Comparison of ENCODE assay signal across 21 mouse cellular contexts in the genomic region with DNA sequence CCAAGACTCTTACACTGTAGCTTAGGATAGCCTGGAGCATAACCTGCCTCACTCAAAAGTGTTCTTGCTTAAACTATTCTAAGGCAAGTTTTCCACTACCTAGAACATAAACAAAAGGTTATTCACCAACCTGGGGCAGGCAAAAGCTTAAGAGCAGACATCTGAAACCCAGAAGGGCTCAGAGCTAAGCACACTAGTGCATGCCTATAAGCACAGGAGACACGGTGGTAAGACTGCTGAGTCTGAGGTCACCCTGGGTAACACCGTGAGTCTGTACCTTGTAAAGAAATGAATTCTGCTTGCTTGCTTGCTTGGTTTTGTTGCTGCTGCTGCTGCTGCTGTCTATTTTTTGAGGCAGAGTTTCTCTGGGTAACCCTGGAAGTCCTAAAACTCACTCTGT.
A peak's percentile ranks its signal among the peaks of the same experiment; 100 is the strongest.
DNase-seq lines count a peak whose midpoint lies in the region; ATAC-seq and TF ChIP-seq lines count a peak whose summit lies in the region.
"Had no signal": no experiment of that assay in that cellular context is flagged by ENCODE, and none has a peak within 500 bp of the region (broad histone marks: within the 10 kb centered on the region; RNA-seq: fewer than 3 reads in every experiment).

No protein-coding gene starts in this region.

- 0 out of 2 replicates have a peak, but pooled peaks cover 2% of the 10 kb centered on the region for H3K36me3 ChIP-seq in forebrain, embryonic 10.5 days (replicated peaks)
- H3K36me3 ChIP-seq in forebrain, embryonic 11.5 days (ENCODE audit: control insufficient read depth, insufficient read depth, low read length), result no peaks in the 10 kb centered on the region
- H3K36me3 ChIP-seq in liver, embryonic 12.5 days, result peaks cover 18% of the 10 kb centered on the region
- no peaks in the 10 kb centered on the region for H3K36me3 ChIP-seq in liver, postnatal 0 days (replicated peaks; ENCODE audit: insufficient read depth, low read length)
- no peaks in the 10 kb centered on the region for H3K36me3 ChIP-seq in limb, embryonic 13.5 days
- H3K36me3 ChIP-seq: embryonic facial prominence, embryonic 13.5 days; hindbrain, embryonic 13.5 days had no signal

- H3K9me3 ChIP-seq in forebrain, embryonic 10.5 days, result no peaks in the 10 kb centered on the region
- no peaks in the 10 kb centered on the region for H3K9me3 ChIP-seq in forebrain, embryonic 11.5 days (ENCODE audit: control insufficient read depth, low read length)
- no peaks in the 10 kb centered on the region for H3K9me3 ChIP-seq in liver, embryonic 12.5 days (replicated peaks)
- H3K9me3 ChIP-seq in liver, postnatal 0 days (ENCODE audit: low read length), result no peaks in the 10 kb centered on the region
- H3K9me3 ChIP-seq in limb, embryonic 13.5 days, result no peaks in the 10 kb centered on the region
- H3K9me3 ChIP-seq: embryonic facial prominence, embryonic 13.5 days; hindbrain, embryonic 13.5 days had no signal

- peak overlapping the region; percentile 30; the same call in 1 of the 2 replicates for H3K27ac ChIP-seq in forebrain, embryonic 10.5 days
- no peak overlapping the region for H3K27ac ChIP-seq in forebrain, embryonic 11.5 days (ENCODE audit: low read depth, low read length)
- 0 out of 2 replicates have a peak overlapping the region, but pooled peaks have one; percentile 13 for H3K27ac ChIP-seq in liver, embryonic 12.5 days
- H3K27ac ChIP-seq in liver, postnatal 0 days (ENCODE audit: low read depth), result no peak overlapping the region
- peak overlapping the region; percentile 48; the same call in 1 of the 2 replicates for H3K27ac ChIP-seq in limb, embryonic 13.5 days
- H3K27ac ChIP-seq: embryonic facial prominence, embryonic 13.5 days; gastrocnemius, adult 2 months; hindbrain, embryonic 13.5 days; hindbrain, postnatal 0 days had no signal

- no peaks in the 10 kb centered on the region for H3K27me3 ChIP-seq in forebrain, embryonic 10.5 days (ENCODE audit: poor library complexity, severe bottlenecking)
- H3K27me3 ChIP-seq in forebrain, embryonic 11.5 days (ENCODE audit: control insufficient read depth, insufficient read depth, low read length), result no peaks in the 10 kb centered on the region
- H3K27me3 ChIP-seq in liver, embryonic 12.5 days (replicated peaks), result no peaks in the 10 kb centered on the region
- no peaks in the 10 kb centered on the region for H3K27me3 ChIP-seq in liver, postnatal 0 days (ENCODE audit: insufficient read depth, low read length)
- H3K27me3 ChIP-seq in limb, embryonic 13.5 days, result no peaks in the 10 kb centered on the region
- H3K27me3 ChIP-seq: embryonic facial prominence, embryonic 13.5 days; hindbrain, embryonic 13.5 days had no signal

- 65% methylated on average over 2 of the region's 2 CpGs for WGBS in forebrain, embryonic 10.5 days
- 53% methylated on average over 2 of the region's 2 CpGs for WGBS in forebrain, embryonic 11.5 days
- 68% methylated on average over 2 of the region's 2 CpGs for WGBS in liver, embryonic 12.5 days (ENCODE audit: insufficient replicate concordance)
- 61% methylated on average over 2 of the region's 2 CpGs for WGBS in liver, postnatal 0 days (ENCODE audit: insufficient replicate concordance)
- WGBS in limb, embryonic 13.5 days, result 16% methylated on average over 2 of the region's 2 CpGs

- no peak for ATAC-seq in forebrain, embryonic 11.5 days (replicated peaks; ENCODE audit: low FRiP score)
- no peak for ATAC-seq in liver, embryonic 12.5 days
- ATAC-seq in liver, postnatal 0 days, result no peak
- peak; percentile 37; the same call in 1 of the 2 replicates for ATAC-seq in limb, embryonic 13.5 days (ENCODE audit: low FRiP score, low read depth)
- ATAC-seq in monocyte, adult 5-6 weeks (replicated peaks; ENCODE audit: insufficient number of reproducible peaks, low FRiP score, low TSS enrichment, poor library complexity, severe bottlenecking), result no peak
- ATAC-seq: forebrain, postnatal 0 days; hindbrain, postnatal 0 days; inflammation-experienced regulatory T-cells, adult 6 months had no signal

- TF ChIP-seq EP300 in liver, postnatal 0 days (IDR thresholded peaks at IDR 0.05; ENCODE audit: low read depth), result no peak

- H3K9ac ChIP-seq in forebrain, embryonic 11.5 days (ENCODE audit: low read length), result no peak overlapping the region
- no peak overlapping the region for H3K9ac ChIP-seq in liver, embryonic 12.5 days
- no peak overlapping the region for H3K9ac ChIP-seq in liver, postnatal 0 days (replicated peaks)
- no peak overlapping the region for H3K9ac ChIP-seq in limb, embryonic 13.5 days
- H3K9ac ChIP-seq: embryonic facial prominence, embryonic 13.5 days; forebrain, postnatal 0 days; hindbrain, embryonic 13.5 days had no signal

- H3K4me3 ChIP-seq in forebrain, embryonic 10.5 days, result no peak overlapping the region
- no peak overlapping the region for H3K4me3 ChIP-seq in forebrain, embryonic 11.5 days (ENCODE audit: low read depth, low read length)
- H3K4me3 ChIP-seq in liver, embryonic 12.5 days, result no peak overlapping the region
- no peak overlapping the region for H3K4me3 ChIP-seq in liver, postnatal 0 days (ENCODE audit: low read depth, low read length)
- H3K4me3 ChIP-seq in limb, embryonic 13.5 days, result no peak overlapping the region
- H3K4me3 ChIP-seq: embryonic facial prominence, embryonic 13.5 days; erythroblast, embryonic 14.5 days; gastrocnemius, adult 2 months; hindbrain, embryonic 13.5 days had no signal

- H3K4me1 ChIP-seq in forebrain, embryonic 10.5 days, result peaks cover 21% of the 10 kb centered on the region
- H3K4me1 ChIP-seq in forebrain, embryonic 11.5 days (replicated peaks; ENCODE audit: control insufficient read depth, insufficient read depth, low read length), result no peaks in the 10 kb centered on the region
- peaks cover 8% of the 10 kb centered on the region; the same call in 1 of the 2 replicates for H3K4me1 ChIP-seq in liver, embryonic 12.5 days
- H3K4me1 ChIP-seq in liver, postnatal 0 days (ENCODE audit: insufficient read depth), result 0 out of 2 replicates have a peak, but pooled peaks cover 1% of the 10 kb centered on the region
- H3K4me1 ChIP-seq in limb, embryonic 13.5 days, result 0 out of 2 replicates have a peak, but pooled peaks cover 14% of the 10 kb centered on the region

- TF ChIP-seq CTCF in liver, postnatal 0 days (IDR thresholded peaks at IDR 0.05; ENCODE audit: low read depth), result no peak

- H3K4me2 ChIP-seq in forebrain, embryonic 11.5 days (ENCODE audit: low read depth, low read length, severe bottlenecking), result no peak overlapping the region
- H3K4me2 ChIP-seq in liver, embryonic 12.5 days, result no peak overlapping the region
- no peak overlapping the region for H3K4me2 ChIP-seq in liver, postnatal 0 days (ENCODE audit: low read depth, low read length)
- no peak overlapping the region for H3K4me2 ChIP-seq in limb, embryonic 13.5 days (replicated peaks)
- H3K4me2 ChIP-seq: embryonic facial prominence, embryonic 13.5 days; heart, embryonic 11.5 days; hindbrain, embryonic 13.5 days had no signal

- DNase-seq in forebrain, embryonic 10.5 days (ENCODE audit: extremely low spot score, low spot score), result no peak
- DNase-seq in forebrain, embryonic 11.5 days (ENCODE audit: low spot score), result no peak
- no peak for DNase-seq in liver, postnatal 0 days
- DNase-seq: adrenal gland, postnatal 10 days; adrenal gland, postnatal 36 days; cerebellum, adult 18-20 months; cerebellum, adult 9-10 months; cerebellum, postnatal 14 days; forebrain, postnatal 0 days; gastrocnemius, adult 2 months; gastrocnemius, postnatal 14 days; heart, adult 11 months had no signal

Comparison
In these comparisons a context has a peak if more than half of its experiments do, and no peak if none do; other contexts are left out.
1. H3K27ac ChIP-seq: peak in forebrain, embryonic 10.5 days (single experiment), liver, embryonic 12.5 days (single experiment) and limb, embryonic 13.5 days (single experiment); none in forebrain, embryonic 11.5 days (single experiment) and liver, postnatal 0 days (single experiment).